Mouse (Mus musculus) cerebral cortex, adult 2 months (tissue): ENCODE data around the gene Gpr84.

ENCODE experiments used
- WGBS: fragments of 180-500 bp; shearing (Covaris S2); methylation state at CpG from one replicate; pipeline ENCODE4 v1.1.7; 2018; 5-methylcytosine and 5-hydroxymethylcytosine counted together

Gene Gpr84

GRCm38 (mm10) chr15:103305792-103306645, 4.4 kb downstream of the Gpr84 start:
- 34% methylated on average over 8 of the region's 8 CpGs for WGBS

- under 1% methylated on average over 71 of the region's 71 CpGs for WGBS
Measured at GRCm38 (mm10) chr15:103305070-103305678, 5.2 kb downstream of the Gpr84 start.

- WGBS = under 1% methylated on average over 9 of the region's 9 CpGs
Measured at GRCm38 (mm10) chr15:103304616-103304969, 5.8 kb downstream of the Gpr84 start.

- WGBS = 18% methylated on average over 8 of the region's 8 CpGs
Measured at GRCm38 (mm10) chr15:103303916-103304615, 6.3 kb downstream of the Gpr84 start.

DNA sequence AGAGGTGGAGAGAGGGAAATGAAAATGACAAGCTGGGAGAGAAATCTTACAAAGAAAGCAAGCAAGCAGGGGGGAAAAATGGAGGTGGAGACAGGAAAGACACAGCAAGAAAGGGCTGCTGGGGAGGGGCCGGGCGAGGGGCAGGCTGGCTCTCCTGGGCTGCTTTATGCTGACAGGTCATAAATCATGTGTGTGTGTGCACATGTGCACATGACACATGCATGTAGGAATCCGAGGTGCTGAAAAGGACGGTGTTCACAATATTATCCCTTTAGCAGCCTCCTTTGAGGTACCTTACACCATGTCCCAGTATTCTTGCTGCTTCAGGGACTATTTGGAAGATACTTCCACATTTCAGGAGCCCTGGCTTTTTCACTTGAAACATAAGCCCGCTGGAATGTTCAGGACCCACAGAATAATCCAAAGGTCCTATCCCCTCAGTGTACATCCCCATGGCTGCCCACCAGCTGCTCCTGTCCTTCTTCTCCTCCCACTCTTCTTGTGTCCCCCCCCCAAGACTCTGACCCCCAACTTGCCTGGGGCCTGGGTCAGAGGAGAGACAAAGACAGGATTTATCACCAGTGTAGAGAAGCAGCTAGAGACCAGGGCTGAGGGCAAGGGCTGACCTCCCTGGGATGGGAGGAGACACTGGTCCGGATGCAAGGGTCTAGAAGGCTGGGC, 7.9 kb downstream of the Gpr84 start:
- WGBS = 76% methylated on average over 6 of the region's 6 CpGs

DNA sequence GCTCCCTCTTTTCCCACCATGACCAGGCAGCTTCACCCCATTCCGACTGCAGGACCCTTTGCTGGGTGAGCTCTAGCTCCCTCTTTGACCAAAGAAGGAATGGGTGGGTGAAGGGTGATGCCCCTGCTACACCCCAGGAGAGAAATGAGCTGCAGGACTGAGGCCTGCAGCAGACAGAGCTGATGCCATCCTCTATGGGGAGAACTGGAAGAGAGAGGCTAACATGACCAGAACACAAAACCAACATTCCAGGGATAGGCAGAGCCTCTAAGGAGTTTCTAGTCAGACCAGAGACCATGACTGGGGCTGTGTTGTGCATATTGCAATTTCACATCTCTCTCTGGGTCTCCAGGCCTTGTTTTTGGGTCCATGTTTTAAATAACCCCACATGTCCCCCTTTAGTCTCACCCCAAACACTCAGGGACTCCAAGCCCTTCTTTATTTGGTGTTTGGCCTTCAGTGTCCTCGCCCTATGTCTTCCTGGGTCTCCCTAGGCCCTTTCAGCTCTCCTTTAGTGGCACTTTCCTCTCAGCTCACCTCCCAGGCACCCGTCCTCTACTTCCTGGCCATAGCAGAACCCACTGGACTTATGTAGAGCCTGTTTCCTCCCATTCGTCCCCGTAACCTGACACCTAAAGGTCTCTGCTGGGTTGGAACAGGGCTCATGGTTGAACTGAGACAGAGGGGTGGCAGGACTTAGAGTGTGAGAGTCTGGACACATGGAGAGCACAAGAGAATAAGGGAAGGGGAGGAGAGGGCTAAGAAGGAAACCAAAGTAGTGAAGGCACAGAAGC, 8.7 kb downstream of the Gpr84 start:
- 70% methylated on average over 5 of the region's 5 CpGs for WGBS

DNA sequence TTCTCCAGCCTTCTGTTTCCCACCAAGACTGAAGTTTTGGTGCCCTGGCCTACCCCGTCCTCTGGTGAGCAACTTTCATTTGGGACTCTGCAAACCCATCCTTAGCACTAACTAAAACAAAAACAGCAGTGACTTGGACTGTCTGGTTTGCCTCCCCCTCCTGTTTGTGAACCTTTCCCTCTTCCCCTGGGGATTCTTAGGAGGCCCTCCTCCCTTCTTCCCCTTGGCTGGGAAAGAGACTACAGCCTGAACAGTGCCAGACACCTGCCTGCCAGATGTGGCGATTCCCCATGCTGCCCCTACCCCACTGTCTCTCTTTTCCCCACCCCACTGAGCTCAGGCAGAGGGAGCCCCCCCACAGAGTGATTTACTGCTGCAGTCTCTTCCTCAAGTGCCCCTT, 9.4 kb downstream of the Gpr84 start:
- WGBS = 59% methylated on average over 2 of the region's 2 CpGs

DNA sequence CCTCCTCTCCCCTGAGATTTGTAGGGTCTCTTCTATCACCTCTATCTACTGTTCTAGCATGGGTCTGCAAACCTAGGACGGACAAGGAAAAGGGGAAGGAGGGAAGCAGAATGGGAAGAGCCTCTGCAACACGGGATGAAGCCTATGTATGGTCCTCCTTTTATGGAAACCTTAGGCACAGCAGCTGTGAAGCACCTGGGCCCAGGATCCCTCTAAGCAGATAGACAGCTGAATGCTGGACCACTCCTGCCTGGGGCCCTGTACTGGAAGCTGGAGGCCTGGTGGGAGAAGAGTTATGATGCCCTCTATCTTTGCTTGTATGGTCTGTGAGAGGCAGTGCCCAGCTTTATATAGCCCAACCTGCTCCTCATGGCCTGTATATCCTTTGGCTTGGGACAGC, 9.9 kb downstream of the Gpr84 start:
- WGBS = 14% methylated on average over 2 of the region's 2 CpGs

- 24% methylated on average over 18 of the region's 18 CpGs for WGBS
Measured at GRCm38 (mm10) chr15:103300067-103300471, 10.3 kb downstream of the Gpr84 start.

- WGBS = 18% methylated on average over 8 of the region's 8 CpGs
Measured at GRCm38 (mm10) chr15:103299644-103300043, 10.8 kb downstream of the Gpr84 start.

DNA sequence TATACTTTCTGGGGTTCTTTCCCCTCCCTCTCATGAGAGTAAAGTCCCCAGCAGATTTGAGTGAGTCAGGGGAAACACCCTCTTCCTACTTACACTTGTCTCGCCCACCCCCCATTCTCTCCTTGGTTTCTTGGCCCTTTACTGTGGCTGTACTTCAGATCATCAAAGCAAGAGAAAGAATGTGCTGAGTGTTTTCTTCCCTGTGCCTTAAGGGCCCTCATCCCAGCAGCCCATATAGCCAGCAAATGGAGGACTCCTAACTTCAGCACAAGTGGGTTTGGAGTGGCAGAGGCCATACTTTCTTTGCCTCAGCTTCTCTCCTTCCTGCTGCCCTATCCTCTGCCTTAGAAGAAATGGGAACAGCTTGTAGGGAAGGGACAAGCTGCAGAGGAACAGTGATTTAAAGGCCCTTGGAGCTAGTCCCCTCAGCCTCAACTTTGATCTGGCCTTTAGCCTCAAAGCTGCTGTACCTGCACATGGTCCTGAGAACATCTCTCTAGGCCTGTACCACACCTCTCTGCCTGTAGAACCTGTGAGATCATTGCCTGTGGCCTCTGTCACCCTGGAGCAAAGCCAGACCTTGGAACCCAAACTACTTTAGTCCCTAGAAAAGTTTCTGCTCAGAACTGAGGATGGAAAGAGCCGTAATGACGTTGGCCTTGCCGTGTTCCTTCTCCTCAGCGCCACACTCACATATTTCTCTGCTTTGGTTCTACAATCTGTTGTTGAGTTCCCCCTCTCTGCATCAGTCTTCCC, 11.4 kb downstream of the Gpr84 start:
- 57% methylated on average over 5 of the region's 5 CpGs for WGBS

DNA sequence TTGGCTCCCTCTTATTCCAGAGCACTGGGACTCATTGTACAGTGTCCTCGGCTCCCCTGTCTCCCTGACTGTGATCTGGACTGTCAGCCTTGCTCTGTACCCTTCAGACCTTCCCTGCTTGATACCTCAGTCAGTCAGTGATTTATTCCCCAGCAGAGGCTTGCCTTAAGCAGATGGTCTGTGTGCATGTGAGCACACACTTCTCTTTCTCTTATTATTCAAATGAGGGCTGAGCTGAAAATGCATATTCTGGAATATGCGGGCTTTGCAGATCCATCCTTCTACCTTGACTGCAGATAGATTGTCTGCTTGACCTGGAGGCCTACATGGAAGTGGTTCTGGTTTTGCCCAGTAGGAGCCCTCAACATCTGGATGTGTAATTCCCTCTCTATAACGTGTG, 12.4 kb downstream of the Gpr84 start:
- 53% methylated on average over 3 of the region's 3 CpGs for WGBS

GRCm38 (mm10) chr15:103297313-103297712, 13.1 kb downstream of the Gpr84 start:
- 58% methylated on average over 6 of the region's 6 CpGs for WGBS

DNA sequence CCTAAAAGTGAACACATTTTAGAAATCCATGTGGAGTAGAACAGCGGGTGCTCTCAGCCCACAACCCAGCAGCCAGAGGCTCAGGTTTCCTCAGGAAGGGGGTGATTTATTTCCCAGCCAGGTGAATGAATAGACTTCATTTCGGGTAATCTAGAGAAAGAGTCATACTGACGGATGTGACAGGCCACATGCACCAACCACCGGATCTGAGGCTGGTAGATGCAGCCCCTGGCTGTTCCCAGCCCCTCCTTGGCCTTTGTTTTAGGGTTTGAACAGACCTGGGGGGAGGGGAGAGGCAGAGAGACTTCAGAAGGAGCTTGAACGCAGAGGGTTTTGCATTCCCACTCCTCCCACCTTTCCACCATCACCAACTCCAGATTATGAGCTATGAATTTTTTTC, 14.6 kb downstream of the Gpr84 start:
- WGBS = 41% methylated on average over 5 of the region's 5 CpGs

- WGBS = 84% methylated on average over 2 of the region's 2 CpGs
Measured at GRCm38 (mm10) chr15:103294649-103295048, 15.8 kb downstream of the Gpr84 start.

DNA sequence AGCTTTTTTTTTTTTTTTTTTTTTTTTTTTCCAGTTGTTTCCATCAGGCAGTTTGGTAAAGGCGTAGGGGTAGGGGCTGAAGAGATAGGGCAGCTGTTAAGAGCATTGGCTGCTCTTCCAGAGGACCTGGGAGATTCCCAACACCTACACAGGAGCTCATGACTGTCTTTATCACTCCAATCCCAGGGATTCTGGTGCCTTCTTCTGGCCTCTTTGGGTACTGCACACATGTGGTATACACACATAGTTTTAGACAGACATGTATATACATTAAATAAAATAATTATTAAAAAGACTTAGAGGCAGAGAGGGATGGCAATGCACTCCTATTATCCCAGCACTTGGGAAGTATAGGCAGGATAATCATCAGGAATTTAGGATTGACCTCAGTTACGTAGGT, 17.0 kb downstream of the Gpr84 start:
- 97% methylated on average over 2 of the region's 2 CpGs for WGBS

- WGBS = 36% methylated on average over 4 of the region's 4 CpGs
Measured at GRCm38 (mm10) chr15:103292673-103293345, 17.6 kb downstream of the Gpr84 start.

DNA sequence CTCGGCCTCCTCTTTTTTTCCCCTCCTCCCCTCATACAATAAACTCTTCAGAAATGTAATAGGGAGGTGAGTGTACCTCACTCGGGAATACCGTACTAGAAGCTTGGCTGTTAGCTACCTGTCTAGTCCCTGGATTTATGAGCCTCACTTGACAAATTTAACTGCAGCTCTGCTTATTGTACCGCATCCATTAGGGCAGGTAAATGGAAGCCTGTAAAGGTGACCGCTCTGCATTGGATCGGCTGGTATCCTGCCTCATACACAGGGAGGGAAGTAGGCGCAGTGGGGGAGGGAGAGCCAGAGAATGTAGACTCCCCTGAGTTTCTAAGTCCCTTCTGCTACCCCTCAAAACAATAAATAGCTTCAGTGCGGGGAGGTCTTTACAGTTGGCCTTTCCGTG, 19.6 kb downstream of the Gpr84 start:
- WGBS = 93% methylated on average over 9 of the region's 9 CpGs

GRCm38 (mm10) chr15:103290417-103290816, 20.0 kb downstream of the Gpr84 start:
- 78% methylated on average over 6 of the region's 6 CpGs for WGBS

DNA sequence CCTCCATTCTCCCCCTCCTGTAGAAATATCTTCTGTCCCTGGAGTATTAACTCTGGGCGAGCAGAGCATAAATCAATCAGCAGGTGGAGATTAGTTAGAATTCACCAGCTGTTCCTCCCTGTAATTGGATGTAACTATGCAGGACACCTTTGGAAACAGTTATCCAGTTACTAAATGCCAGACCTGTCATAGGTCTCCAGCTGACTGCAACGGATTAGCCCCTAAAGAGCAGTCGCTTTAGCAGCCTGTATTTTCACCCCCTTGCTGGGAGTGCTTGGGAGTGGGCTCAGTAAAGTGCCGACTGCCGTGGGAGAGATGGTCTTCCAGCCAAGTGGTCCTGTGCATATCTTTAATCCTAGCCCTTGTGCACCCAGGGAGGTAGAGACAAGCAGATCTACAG, 20.8 kb downstream of the Gpr84 start:
- WGBS = 67% methylated on average over 5 of the region's 5 CpGs
